8 mouse cellular contexts compared by ENCODE assay signal in the genomic region with DNA sequence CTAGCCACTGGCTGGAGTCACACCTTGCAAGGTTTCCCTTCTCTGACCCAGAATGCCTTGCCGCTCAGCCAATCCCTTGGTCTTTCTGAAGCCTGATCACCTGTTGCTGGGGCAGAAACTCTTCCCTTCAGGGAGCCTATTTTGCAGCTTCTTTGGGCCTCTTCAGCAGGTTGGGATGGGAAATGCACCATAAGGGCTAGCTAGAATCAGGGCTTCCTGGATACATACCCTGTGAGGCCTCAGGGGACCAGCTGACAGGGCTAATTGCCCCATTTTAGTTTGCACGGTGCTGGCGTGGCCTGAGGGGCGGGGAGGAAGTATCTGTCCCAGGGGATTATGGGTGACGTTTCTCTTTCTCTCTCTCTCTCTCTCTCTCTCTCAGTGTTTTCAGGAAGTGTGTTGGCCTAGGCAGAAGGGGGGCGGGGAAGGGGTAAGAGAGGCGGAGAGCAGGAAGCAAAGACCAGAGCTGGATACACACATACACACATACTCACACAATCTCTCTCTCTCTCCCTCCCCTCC. TPM values are rescaled to one million over a fixed set of nuclear protein-coding genes. Genes with fewer than 3 reads are reported as not detected.
A peak's percentile ranks its signal among the peaks of the same experiment; 100 is the strongest.
DNase-seq lines count a peak whose midpoint lies in the region; ATAC-seq and TF ChIP-seq lines count a peak whose summit lies in the region.

No protein-coding gene starts in this region.

- no peak overlapping the region for H3K9ac ChIP-seq in hindbrain, embryonic 14.5 days

- WGBS in bone marrow, adult 2 months, result 4% methylated on average over 7 of the region's 7 CpGs
- 36% methylated on average over 7 of the region's 7 CpGs for WGBS in hindbrain, embryonic 14.5 days

- H3K4me3 ChIP-seq in bone marrow, adult 2 months (replicated peaks; ENCODE audit: control insufficient read depth, low read depth, low read length), result peak overlapping the region; percentile 17
- no peak overlapping the region for H3K4me3 ChIP-seq in hindbrain, embryonic 14.5 days (replicated peaks; ENCODE audit: low read length)
- H3K4me3 ChIP-seq in testis, adult 2 months (ENCODE audit: control insufficient read depth, low read depth, low read length), result peak overlapping the region; percentile 22; the same call in 1 of the 2 replicates

- no peak; the same call in 1 of the 2 replicates for TF ChIP-seq CTCF in bone marrow, adult 2 months (IDR thresholded peaks at IDR 0.05; ENCODE audit: control insufficient read depth, insufficient read depth, low read length)
- TF ChIP-seq CTCF in testis, adult 2 months (IDR thresholded peaks at IDR 0.05; ENCODE audit: control insufficient read depth, insufficient read depth, insufficient replicate concordance, low read depth, low read length), result no peak

- H3K9me3 ChIP-seq in hindbrain, embryonic 14.5 days (ENCODE audit: control insufficient read depth, low read length), result no peaks in the 10 kb centered on the region

- peak; percentile 75 for DNase-seq in gastrocnemius, adult 18-20 months (ENCODE audit: low spot score)
- no peak for DNase-seq in hindbrain, embryonic 14.5 days (ENCODE audit: low spot score)
- DNase-seq in liver, result peak; percentile 61
- DNase-seq in monocyte, adult 2 months (ENCODE audit: low read depth in 1 of 2, low spot score in 2 of 2), result peak; percentile 42 to 67
- DNase-seq in right cerebral cortex, postnatal 25 days, result no peak

- peak; percentile 91 for ATAC-seq in CD4-positive, CD25-positive, alpha-beta regulatory T cell, adult 4 months
- no peak for ATAC-seq in hindbrain, embryonic 14.5 days (ENCODE audit: low FRiP score)

- H3K36me3 ChIP-seq in hindbrain, embryonic 14.5 days (replicated peaks; ENCODE audit: control insufficient read depth, insufficient read depth), result no peaks in the 10 kb centered on the region
- no peaks in the 10 kb centered on the region for H3K36me3 ChIP-seq in testis, adult 2 months (ENCODE audit: control insufficient read depth, insufficient read depth, low read length)

- peak overlapping the region; percentile 44 for H3K27ac ChIP-seq in bone marrow, adult 2 months (ENCODE audit: control insufficient read depth, insufficient read depth, low read depth, low read length, poor library complexity)
- no peak overlapping the region for H3K27ac ChIP-seq in hindbrain, embryonic 14.5 days
- H3K27ac ChIP-seq in testis, adult 2 months (ENCODE audit: control insufficient read depth, insufficient read depth, low read depth, low read length), result peak overlapping the region; percentile 66

- H3K4me2 ChIP-seq in hindbrain, embryonic 14.5 days (replicated peaks), result peak overlapping the region; percentile 24; the same call in 1 of the 2 replicates

- peaks cover 7% of the 10 kb centered on the region for H3K4me1 ChIP-seq in bone marrow, adult 2 months (ENCODE audit: control insufficient read depth, insufficient read depth, low read length)
- 0 out of 2 replicates have a peak, but pooled peaks cover 5% of the 10 kb centered on the region for H3K4me1 ChIP-seq in hindbrain, embryonic 14.5 days (replicated peaks; ENCODE audit: control insufficient read depth, insufficient read depth, low read length)
- peaks cover 3% of the 10 kb centered on the region for H3K4me1 ChIP-seq in testis, adult 2 months (ENCODE audit: control insufficient read depth, insufficient read depth, low read length)

- TF ChIP-seq POLR2A in bone marrow, adult 2 months (IDR thresholded peaks at IDR 0.05; ENCODE audit: borderline replicate concordance, control insufficient read depth, low read depth, low read length), result peak; percentile 51; the same call in 1 of the 2 replicates
- no peak for TF ChIP-seq POLR2A in testis, adult 2 months (IDR thresholded peaks at IDR 0.05; ENCODE audit: control insufficient read depth, low read depth, low read length)

- H3K27me3 ChIP-seq in hindbrain, embryonic 14.5 days (ENCODE audit: control insufficient read depth, insufficient read depth, low read length), result no peaks in the 10 kb centered on the region
- H3K27me3 ChIP-seq in testis, adult 2 months (ENCODE audit: control insufficient read depth, insufficient read depth, low read length), result no peaks in the 10 kb centered on the region

RNA-seq across cellular contexts. Expression of gene Arap1, which starts 29.9 kb away (rescaled TPM):
- 10 to 100 TPM; 35.9 to 67.2 TPM for polyA plus RNA-seq in CD4-positive, CD25-positive, alpha-beta regulatory T cell, adult 4 months (2017; shearing (Covaris generic))
- polyA plus RNA-seq in bone marrow, adult 2 months (2011; ENCODE audit: insufficient read depth, insufficient read length, low replicate concordance, missing spikeins), result 86.0 and 162 TPM in 2 replicates
- 10 to 100 TPM; 18.6 to 21.4 TPM for total RNA-seq in gastrocnemius, adult 18-20 months (2021)
- 11.3 and 11.5 TPM in 2 replicates for polyA plus RNA-seq in hindbrain, embryonic 14.5 days (2014; fragmentation: Nextera tagmentation; extraction: Ambion mirVana)
- polyA plus RNA-seq in testis, adult 2 months (2012; rRNA removed), result 4.9 and 7.9 TPM in 2 replicates

RNA-seq across cellular contexts. Expression of gene Gm45837, which starts 32.9 kb away (rescaled TPM):
- polyA plus RNA-seq in CD4-positive, CD25-positive, alpha-beta regulatory T cell, adult 4 months (2017; shearing (Covaris generic)), result 10 to 100 TPM in 1 of 2 experiments, not detected in 1; 33.3 TPM
- 5.7 and 43.8 TPM in 2 replicates for polyA plus RNA-seq in bone marrow, adult 2 months (2011; ENCODE audit: insufficient read depth, insufficient read length, low replicate concordance, missing spikeins)
- total RNA-seq in gastrocnemius, adult 18-20 months (2021), result not detected
- 1.3 TPM in 1 of 2 replicates, not detected in the other for polyA plus RNA-seq in hindbrain, embryonic 14.5 days (2014; fragmentation: Nextera tagmentation; extraction: Ambion mirVana)
- polyA plus RNA-seq in testis, adult 2 months (2012; rRNA removed), result not detected in 2 replicates

RNA-seq across cellular contexts. Expression of gene Pde2a, which starts 43.7 kb away (rescaled TPM):
- polyA plus RNA-seq in CD4-positive, CD25-positive, alpha-beta regulatory T cell, adult 4 months (2017; shearing (Covaris generic)), result 10 to 100 TPM; 23.0 to 83.7 TPM
- polyA plus RNA-seq in bone marrow, adult 2 months (2011; ENCODE audit: insufficient read depth, insufficient read length, low replicate concordance, missing spikeins), result 33.2 and 37.8 TPM in 2 replicates
- 10 to 100 TPM; 21.0 to 23.0 TPM for total RNA-seq in gastrocnemius, adult 18-20 months (2021)
- polyA plus RNA-seq in hindbrain, embryonic 14.5 days (2014; fragmentation: Nextera tagmentation; extraction: Ambion mirVana), result 25.9 and 26.6 TPM in 2 replicates
- polyA plus RNA-seq in testis, adult 2 months (2012; rRNA removed), result 7.4 and 10.3 TPM in 2 replicates

Comparison
In these comparisons a context has a peak if more than half of its experiments do, and no peak if none do; other contexts are left out.
1. DNase-seq: peak in gastrocnemius, adult 18-20 months (single experiment), liver (single experiment) and monocyte, adult 2 months (2 of 2); none in hindbrain, embryonic 14.5 days (single experiment) and right cerebral cortex, postnatal 25 days (single experiment).